Mouse (Mus musculus) intestine, embryonic 14.5 days (tissue): ENCODE results near the gene Slc17a7. TPM values are rescaled to one million over a fixed set of nuclear protein-coding genes. Genes with fewer than 3 reads are reported as not detected.

Source experiments
- ATAC-seq: fragments of 200-750 bp; cut with Nextera tagmentation; replicated peaks from 2 replicates; pipeline ENCODE4 v1.8.0; 2017; ENCODE audit warnings: low read depth, moderate number of reproducible peaks, moderate TSS enrichment, moderate library complexity; ENCODE audit not compliant: low FRiP score, low TSS enrichment
- DNase-seq: peaks from one replicate; pipeline ENCODE4 v3.0.0-alpha.2; 2018; ENCODE audit warnings: low spot score
- H3K27ac ChIP-seq: fragments of 300-500 bp; sonication (generic); 2 replicates; pipeline ENCODE4 v1.5.1; 2014; ENCODE audit warnings: low read depth, mild to moderate bottlenecking, control low read depth
- H3K27me3 ChIP-seq: fragments of 300-500 bp; sonication (generic); replicated peaks from 2 replicates; pipeline ENCODE4 v1.6.1; 2014; ENCODE audit warnings: low read length, control low read depth; ENCODE audit not compliant: control insufficient read depth, insufficient read depth
- H3K36me3 ChIP-seq: fragments of 300-500 bp; sonication (generic); 2 replicates; pipeline ENCODE4 v1.6.1; 2014; ENCODE audit warnings: low read length, control low read depth; ENCODE audit not compliant: control insufficient read depth, insufficient read depth
- H3K4me1 ChIP-seq: fragments of 300-500 bp; sonication (generic); replicated peaks from 2 replicates; pipeline ENCODE4 v1.6.1; 2014; ENCODE audit warnings: low read length, control low read depth, mixed read lengths; ENCODE audit not compliant: control insufficient read depth, insufficient read depth
- H3K4me2 ChIP-seq: fragments of 300-500 bp; sonication (generic); 2 replicates; pipeline ENCODE4 v1.6.1; 2014; ENCODE audit warnings: low read length
- H3K4me3 ChIP-seq: fragments of 300-500 bp; sonication (generic); 2 replicates; pipeline ENCODE4 v1.5.1; 2014; ENCODE audit warnings: low read depth, low read length, control low read depth, mixed read lengths
- H3K9ac ChIP-seq: fragments of 300-500 bp; sonication (generic); 2 replicates; pipeline ENCODE4 v1.6.1; 2014; ENCODE audit warnings: mild to moderate bottlenecking, low read length
- H3K9me3 ChIP-seq: fragments of 300-500 bp; sonication (generic); 2 replicates; pipeline ENCODE4 v1.6.1; 2016; ENCODE audit warnings: low read length, control low read depth; ENCODE audit not compliant: control insufficient read depth
- WGBS: fragments of 180-500 bp; shearing (Covaris S2); extraction: QIAGEN DNeasy Blood & Tissue Kit; methylation state at CpG from one replicate; pipeline ENCODE4 v1.1.7; 2014; 5-methylcytosine and 5-hydroxymethylcytosine counted together
- polyA plus RNA-seq: library from polyadenylated mRNA; unstranded; fragments of >200 nt; fragmentation: Nextera tagmentation; extraction: Ambion mirVana; gene quantifications from 2 replicates; pipeline ENCODE4 v1.2.1, GENCODE M21; 2014

Slc17a7 gene
- polyA plus RNA-seq, result 0.07 TPM in 1 of 2 replicates, not detected in the other

DNA sequence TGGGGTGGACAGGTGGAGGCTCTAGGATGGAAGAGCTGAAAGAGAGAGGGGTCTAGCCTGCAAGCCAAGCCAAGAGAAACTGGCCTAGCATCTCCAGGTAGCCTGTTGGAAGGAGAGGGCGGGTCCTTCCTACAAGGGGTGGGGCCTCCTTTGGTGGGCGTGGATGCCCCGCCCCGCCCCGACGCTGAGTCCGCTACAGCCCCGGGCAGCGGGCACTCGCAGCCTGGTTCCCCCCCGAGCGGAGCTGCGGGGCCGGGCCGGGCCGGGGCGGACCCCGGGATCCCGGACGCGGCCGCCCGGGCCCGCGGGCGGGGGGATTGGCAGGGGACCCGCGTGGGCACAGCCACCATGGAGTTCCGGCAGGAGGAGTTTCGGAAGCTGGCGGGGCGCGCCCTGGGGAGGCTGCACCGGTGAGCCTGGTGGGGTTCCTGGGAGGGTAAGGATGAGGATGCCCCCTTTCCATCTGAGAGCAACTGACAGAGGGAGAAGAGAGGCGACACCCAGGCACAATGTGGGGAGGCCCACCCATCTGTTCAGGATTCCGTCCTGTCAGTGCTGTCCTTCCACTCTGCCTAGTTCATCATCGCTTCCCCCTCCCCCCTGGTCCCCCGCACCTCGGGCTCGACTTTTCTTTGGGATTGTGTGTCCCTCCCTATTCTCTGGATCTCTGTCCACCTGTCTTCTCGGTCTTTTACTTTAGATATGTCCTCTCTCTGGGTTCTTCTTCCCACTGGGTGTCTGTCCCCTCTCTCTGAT lies at the start of gene Slc17a7:
Gene Slc17a7 (plus strand): TSS at position 215 of the 756 bp plus-strand sequence.
- Histone ChIP-seq H3K4me1 (no peaks in the 10 kb centered on the region), H3K27ac (no peak within 1 kb of the TSS), H3K4me3 (peak within 1 kb of the TSS; percentile 25), H3K9me3 (peaks cover 3% of the 10 kb centered on the region), H3K9ac (no peak within 1 kb of the TSS), H3K4me2 (peak within 1 kb of the TSS; percentile 51), H3K27me3 (peaks cover 67% of the 10 kb centered on the region), H3K36me3 (peaks cover 20% of the 10 kb centered on the region)
- DNase-seq (peak; percentile 70), ATAC-seq (no peak)
- 2% methylated on average over 36 of the region's 41 CpGs for WGBS

DNA sequence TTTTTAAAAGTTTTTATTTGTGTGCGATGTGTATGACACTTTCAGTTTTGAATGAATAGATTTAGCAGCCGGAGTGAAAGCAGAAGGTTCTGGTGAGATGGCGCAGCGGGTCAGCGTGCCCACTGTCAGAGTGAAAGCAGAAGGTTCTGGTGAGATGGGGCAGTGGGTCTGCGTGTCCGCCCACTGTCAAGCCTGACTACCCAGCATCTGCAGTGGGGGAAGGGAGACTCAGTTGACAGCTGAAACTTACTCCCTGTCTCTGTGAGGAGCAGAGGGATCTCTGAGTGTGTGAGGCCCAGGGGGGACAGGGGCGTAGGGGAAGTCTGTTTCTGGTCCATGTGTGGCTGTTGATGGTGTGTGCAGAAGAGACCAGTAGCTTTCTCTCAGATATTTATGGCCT lies 46.2 kb upstream of the Slc17a7 start:
- ATAC-seq, result no peak
- 73% methylated on average over 8 of the region's 8 CpGs for WGBS
- H3K36me3 ChIP-seq, result peaks cover 42% of the 10 kb centered on the region
- DNase-seq, result no peak
- no peak overlapping the region for H3K9ac ChIP-seq
- no peak overlapping the region for H3K4me2 ChIP-seq
- H3K4me1 ChIP-seq, result peaks cover 19% of the 10 kb centered on the region; the same call in 1 of the 2 replicates
- H3K27ac ChIP-seq, result no peak overlapping the region
- no peaks in the 10 kb centered on the region for H3K27me3 ChIP-seq
- no peak overlapping the region for H3K4me3 ChIP-seq
- H3K9me3 ChIP-seq, result no peaks in the 10 kb centered on the region

DNA sequence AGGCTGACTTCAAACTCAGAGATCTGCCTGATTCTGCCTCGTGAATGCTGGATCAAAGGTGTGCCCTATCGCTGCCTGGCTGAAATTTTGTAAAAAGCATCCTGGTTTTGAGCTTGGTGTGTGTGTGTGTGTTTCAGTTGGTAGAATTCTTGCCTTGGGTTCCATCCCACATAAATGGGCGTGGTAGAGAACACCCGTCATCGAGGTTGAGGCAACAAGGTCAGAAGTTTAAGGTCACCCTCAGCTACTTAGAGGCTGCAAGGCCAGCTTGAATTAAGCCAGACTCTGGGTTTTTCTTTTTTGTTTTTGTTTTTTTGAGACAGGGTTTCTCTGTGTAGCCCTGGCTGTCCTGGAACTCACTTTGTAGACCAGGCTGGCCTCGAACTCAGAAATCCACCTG lies 45.4 kb upstream of the Slc17a7 start:
- no peaks in the 10 kb centered on the region for H3K9me3 ChIP-seq
- H3K4me1 ChIP-seq, result peaks cover 26% of the 10 kb centered on the region; the same call in 1 of the 2 replicates
- 82% methylated on average over 6 of the region's 6 CpGs for WGBS
- peaks cover 49% of the 10 kb centered on the region for H3K36me3 ChIP-seq
- DNase-seq, result no peak
- ATAC-seq, result no peak
- H3K27ac ChIP-seq, result no peak overlapping the region; the same call in 1 of the 2 replicates
- no peak overlapping the region for H3K9ac ChIP-seq
- no peaks in the 10 kb centered on the region for H3K27me3 ChIP-seq
- H3K4me2 ChIP-seq, result no peak overlapping the region
- no peak overlapping the region for H3K4me3 ChIP-seq

DNA sequence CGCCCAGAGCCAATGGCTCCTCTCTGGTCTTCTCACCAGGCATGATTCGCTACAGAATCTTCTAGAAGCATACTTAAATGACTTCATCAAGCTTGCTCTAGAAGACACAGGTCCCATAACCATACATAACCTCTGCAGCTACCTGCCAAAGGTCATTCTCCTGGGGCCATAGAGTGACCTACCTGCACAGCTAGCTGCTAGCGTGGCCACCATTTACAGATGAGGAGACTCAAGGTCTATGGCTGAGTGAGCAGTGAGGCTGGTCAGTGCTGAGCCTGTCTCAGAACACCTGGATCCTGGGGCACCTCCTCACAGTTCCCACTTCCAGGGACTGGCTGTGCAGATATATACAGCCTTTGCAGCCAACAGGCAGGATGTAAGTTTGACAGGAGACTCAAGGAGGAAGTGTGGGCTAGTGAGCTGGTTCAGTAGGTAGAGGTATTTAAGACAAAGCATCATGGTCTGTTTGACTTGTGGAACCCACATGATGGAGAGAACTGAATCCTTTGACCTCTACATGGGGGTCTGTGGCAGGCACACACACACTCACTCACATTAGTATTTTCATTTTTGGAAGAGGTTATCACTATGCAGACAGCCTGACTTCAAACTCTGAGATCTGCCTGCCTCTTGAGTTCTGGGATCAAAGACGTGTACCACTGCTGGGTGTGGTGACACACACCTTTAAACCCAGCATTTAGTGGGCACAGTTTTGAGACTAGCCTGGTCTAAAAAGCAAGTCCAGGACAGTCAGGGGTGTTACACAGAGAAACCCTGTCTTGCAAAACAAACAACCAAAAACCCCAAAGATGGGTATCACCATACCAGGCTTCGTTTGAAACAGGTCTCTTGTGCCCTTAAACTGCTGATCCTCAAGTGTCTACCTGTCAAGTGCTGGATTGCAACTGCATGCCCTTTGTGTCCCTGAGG lies 43.7 kb upstream of the Slc17a7 start:
- Histone ChIP-seq H3K36me3 (peaks cover 50% of the 10 kb centered on the region), H3K4me1 (peaks cover 28% of the 10 kb centered on the region; the same call in 1 of the 2 replicates), H3K27me3 (no peaks in the 10 kb centered on the region), H3K4me3 (no peak overlapping the region), H3K4me2 (no peak overlapping the region), H3K9me3 (no peaks in the 10 kb centered on the region), H3K9ac (no peak overlapping the region), H3K27ac (no peak overlapping the region)
- WGBS, result 81% methylated on average over 5 of the region's 5 CpGs
- ATAC-seq, result no peak
- DNase-seq, result no peak

DNA sequence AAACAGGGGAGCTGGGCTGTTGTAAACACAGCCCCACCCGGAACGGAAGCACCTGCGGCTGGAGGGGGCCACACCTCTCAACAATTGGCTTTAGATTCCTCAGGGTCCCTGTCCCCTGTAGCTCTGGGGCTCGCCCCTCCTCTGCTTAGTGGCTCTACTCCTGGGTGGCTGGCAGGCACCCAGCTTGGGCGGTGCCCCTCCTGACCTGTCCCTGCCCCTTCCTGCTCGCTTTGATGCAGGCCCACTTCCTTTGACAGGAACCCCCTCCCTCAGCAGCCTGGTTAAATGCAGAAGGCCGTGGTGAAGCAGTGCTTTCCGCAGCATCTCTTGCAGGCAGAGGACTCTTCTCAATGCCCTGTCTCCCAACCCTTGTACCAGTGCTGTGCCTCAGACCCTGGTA lies 42.3 kb upstream of the Slc17a7 start:
- Histone ChIP-seq H3K4me1 (peaks cover 32% of the 10 kb centered on the region; the same call in 1 of the 2 replicates), H3K36me3 (peaks cover 64% of the 10 kb centered on the region), H3K4me3 (no peak overlapping the region), H3K9me3 (no peaks in the 10 kb centered on the region), H3K9ac (peak overlapping the region; percentile 22; the same call in 1 of the 2 replicates), H3K27me3 (no peaks in the 10 kb centered on the region), H3K27ac (no peak overlapping the region), H3K4me2 (peak overlapping the region; percentile 20; the same call in 1 of the 2 replicates)
- ATAC-seq (no peak), DNase-seq (no peak)
- WGBS, result 55% methylated on average over 8 of the region's 8 CpGs

DNA sequence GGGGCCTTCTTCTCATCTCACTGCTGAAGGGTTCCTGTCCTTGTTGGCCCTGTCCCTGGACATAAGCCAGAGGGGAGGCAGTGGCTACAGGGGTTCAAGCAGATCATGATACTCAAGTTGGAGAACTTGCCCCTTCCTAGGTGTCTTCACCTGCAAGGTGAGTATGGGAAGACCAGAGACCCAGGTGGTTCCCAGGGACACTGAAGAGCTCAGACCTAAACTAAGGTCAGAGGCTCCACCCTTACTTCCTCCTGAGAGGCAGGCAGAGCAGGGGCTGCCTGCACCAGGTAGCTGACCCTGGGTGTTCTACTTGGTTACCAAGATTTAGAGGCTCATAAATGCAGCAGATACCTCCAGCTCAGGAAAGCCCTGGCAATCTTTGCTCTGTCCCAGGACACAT lies 41.8 kb upstream of the Slc17a7 start:
- Histone ChIP-seq H3K4me1 (peaks cover 35% of the 10 kb centered on the region; the same call in 1 of the 2 replicates), H3K27ac (no peak overlapping the region), H3K27me3 (no peaks in the 10 kb centered on the region), H3K36me3 (peaks cover 69% of the 10 kb centered on the region), H3K9me3 (no peaks in the 10 kb centered on the region), H3K4me2 (peak overlapping the region; percentile 20; the same call in 1 of the 2 replicates), H3K9ac (peak overlapping the region; percentile 22; the same call in 1 of the 2 replicates), H3K4me3 (no peak overlapping the region)
- no peak for DNase-seq
- ATAC-seq, result no peak

DNA sequence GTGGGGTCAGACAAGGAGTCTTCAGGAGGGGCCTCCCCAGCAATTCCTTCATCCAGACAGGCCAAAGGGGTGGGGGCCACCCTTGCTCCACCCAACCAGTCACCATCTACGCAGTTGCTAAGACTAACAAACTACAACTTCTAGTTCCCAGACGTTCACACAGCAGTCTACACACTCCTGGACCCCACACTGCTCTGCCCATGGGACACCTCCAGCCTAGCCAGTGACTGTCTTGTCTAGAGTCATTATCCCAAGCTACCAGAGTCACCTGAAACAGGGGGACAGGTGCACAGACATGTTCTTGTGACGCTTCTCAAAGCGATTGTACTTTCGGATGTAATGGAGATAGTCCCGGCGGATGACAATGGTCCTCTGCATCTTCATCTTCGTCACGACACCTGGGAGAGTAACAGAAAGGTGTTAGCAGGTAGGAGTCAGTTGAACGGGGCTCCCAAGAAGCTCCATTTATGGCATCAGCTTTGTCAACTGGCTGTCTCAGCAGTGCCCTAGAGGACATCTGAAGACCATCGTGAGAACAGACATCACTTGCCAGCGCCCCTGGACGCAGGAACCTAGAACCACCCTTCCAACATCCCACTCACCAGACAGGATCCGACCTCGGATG lies 41.1 kb upstream of the Slc17a7 start:
- Histone ChIP-seq H3K27me3 (no peaks in the 10 kb centered on the region), H3K4me2 (peak overlapping the region; percentile 67), H3K4me3 (peak overlapping the region; percentile 98), H3K36me3 (peaks cover 76% of the 10 kb centered on the region), H3K27ac (0 out of 2 replicates have a peak overlapping the region, but pooled peaks have one; percentile 84), H3K9ac (peak overlapping the region; percentile 99), H3K4me1 (peaks cover 35% of the 10 kb centered on the region; the same call in 1 of the 2 replicates), H3K9me3 (no peaks in the 10 kb centered on the region)
- DNase-seq, result no peak
- WGBS, result 83% methylated on average over 15 of the region's 15 CpGs
- ATAC-seq, result no peak

DNA sequence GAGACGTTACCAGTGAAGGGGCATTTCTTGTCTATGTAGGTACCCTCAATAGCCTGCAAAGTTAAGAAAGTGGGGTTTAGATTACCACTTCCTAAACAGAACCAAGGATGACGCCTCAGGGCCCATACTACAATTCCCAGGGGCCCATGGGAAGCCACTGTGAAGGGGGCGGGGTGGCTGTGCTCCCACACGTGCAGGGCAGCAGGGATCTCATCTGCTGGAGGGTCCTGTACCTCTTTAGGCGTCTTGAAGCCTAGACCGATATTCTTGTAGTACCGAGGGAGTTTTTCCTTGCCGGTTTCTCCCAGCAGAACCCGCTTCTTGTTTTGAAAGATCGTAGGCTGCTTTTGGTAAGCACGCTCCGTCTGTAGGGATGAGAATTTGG lies 40.6 kb upstream of the Slc17a7 start:
- Histone ChIP-seq H3K27me3 (no peaks in the 10 kb centered on the region), H3K36me3 (peaks cover 77% of the 10 kb centered on the region)
- WGBS, result 20% methylated on average over 12 of the region's 12 CpGs

More for the DNA sequence above, 40.6 kb upstream of the Slc17a7 start:
- Histone ChIP-seq H3K9me3 (no peaks in the 10 kb centered on the region), H3K4me2 (peak overlapping the region; percentile 67), H3K27ac (0 out of 2 replicates have a peak overlapping the region, but pooled peaks have one; percentile 84), H3K9ac (peak overlapping the region; percentile 99), H3K4me3 (peak overlapping the region; percentile 98), H3K4me1 (peaks cover 31% of the 10 kb centered on the region; the same call in 1 of the 2 replicates)
- ATAC-seq (no peak), DNase-seq (no peak)
